Mouse (Mus musculus) megakaryocyte, embryonic 14.5 days (primary cell): ENCODE data around the gene Spag17.

Experiments used
- FLI1 ChIP-seq: IDR thresholded peaks from 2 replicates; pipeline ENCODE4 v1.6.1; 2012; ENCODE audit warnings: low read length, inconsistent platforms, mixed read lengths
- GATA1 ChIP-seq: IDR thresholded peaks from 3 replicates; pipeline ENCODE4 v1.6.1; 2012; ENCODE audit warnings: mixed read lengths, low read length, inconsistent platforms, borderline replicate concordance

DNA sequence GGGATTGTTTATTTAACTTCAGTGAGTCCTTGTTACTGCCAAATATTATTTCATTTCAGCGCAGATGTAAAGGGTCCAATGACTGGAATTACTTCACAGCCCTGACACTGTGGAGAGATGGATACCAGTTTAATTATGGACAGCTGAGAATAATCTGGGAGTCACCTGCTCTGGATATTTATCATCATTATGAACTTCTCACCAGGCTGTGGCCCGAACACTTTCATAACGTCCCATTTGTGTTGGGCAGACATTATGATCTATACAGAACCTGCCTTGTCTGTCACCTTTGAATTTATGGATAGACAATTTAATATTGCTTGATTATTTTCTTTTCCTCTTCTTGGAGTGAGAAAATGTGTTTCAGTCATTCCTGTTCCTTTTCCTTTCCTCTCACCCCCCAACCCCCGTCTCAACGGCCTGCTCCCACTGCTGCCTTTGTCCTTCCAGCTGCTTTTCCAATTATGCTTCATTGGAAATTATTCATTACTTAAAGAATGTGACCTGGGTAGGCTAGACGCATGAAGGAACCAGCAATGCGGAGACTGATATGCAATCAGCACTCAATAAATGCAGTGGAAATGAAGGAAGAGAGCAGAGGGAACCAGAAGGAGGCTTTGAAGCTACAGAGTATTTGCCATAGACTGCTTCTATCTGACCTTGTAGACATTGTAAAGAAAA is 74.7 kb downstream of the Spag17 start:
- TF ChIP-seq GATA1, result no peak
- TF ChIP-seq FLI1, result no peak
